9 mouse cellular contexts compared by ENCODE assay signal in the genomic region with DNA sequence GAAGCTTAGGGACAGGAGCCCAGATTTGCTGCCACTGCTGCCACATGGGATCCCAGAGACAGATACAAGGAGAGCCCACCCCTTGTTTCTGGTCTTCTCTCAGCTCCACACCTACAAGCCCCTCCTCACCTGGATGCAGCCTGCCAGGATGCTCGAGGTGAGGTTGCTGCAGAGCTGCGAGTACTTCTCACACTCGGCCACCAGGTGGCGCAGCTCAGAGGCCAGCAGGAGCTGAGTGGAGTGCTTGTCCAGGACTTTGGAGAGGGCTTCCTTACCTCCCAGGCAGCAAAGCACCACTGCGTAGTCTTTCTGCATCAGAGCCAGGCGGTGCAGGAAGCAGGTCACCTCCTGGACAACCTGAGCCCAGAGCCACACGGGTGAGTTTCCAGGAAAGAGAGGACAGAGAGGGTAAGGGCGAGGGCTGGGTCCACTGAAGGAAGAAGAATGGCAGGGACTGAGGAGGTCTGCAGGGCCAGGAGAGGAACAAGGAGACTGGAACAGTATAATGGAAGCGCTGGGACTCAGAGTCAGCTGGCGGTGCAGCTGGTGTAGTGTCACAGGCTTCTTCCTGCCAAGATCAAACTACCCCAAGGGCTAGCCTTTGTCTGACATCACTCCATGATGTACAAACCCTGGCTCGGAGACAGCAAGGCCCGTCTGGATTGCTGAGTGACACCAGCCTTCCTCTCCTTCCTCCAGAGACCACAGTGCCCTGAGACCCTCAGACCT. TPM values are rescaled to one million over a fixed set of nuclear protein-coding genes. Genes with fewer than 3 reads are reported as not detected.
DNase-seq lines count a peak whose midpoint lies in the region; ATAC-seq and TF ChIP-seq lines count a peak whose summit lies in the region.
"Had no signal": no experiment of that assay in that cellular context is flagged by ENCODE, and none has a peak within 500 bp of the region (broad histone marks: within the 10 kb centered on the region; RNA-seq: fewer than 3 reads in every experiment).

No protein-coding gene starts in this region.

- DNase-seq in ES-CJ7 (ENCODE audit: low read depth, low spot score), result peak; percentile 85
- DNase-seq in layer of hippocampus, adult 9-11 months, result peak; percentile 52
- peak; percentile 66 for DNase-seq in lung, postnatal 25 days (ENCODE audit: low spot score)
- DNase-seq in right cerebral cortex, adult 2 months (ENCODE audit: low spot score in 2 of 2), result peak; percentile 49 to 50
- DNase-seq in urinary bladder, postnatal 36 days (ENCODE audit: low spot score in 2 of 2), result peak; percentile 46 to 64

- no peak overlapping the region for H3K27ac ChIP-seq in bone marrow macrophage, adult 2 months (ENCODE audit: insufficient read depth, low read depth, low read length)
- H3K27ac ChIP-seq: heart, embryonic 15.5 days had no signal

- H3K4me3 ChIP-seq in bone marrow macrophage, adult 2 months (ENCODE audit: insufficient read depth, low read length), result no peak overlapping the region
- H3K4me3 ChIP-seq: heart, embryonic 15.5 days had no signal

- TF ChIP-seq CTCF in bone marrow macrophage, adult 2 months (IDR thresholded peaks at IDR 0.05; ENCODE audit: low read depth, low read length), result peak; percentile 82

- peaks cover 15% of the 10 kb centered on the region for H3K4me1 ChIP-seq in bone marrow macrophage, adult 2 months (ENCODE audit: control insufficient read depth, insufficient read depth, low read length)

- peak; percentile 78 for ATAC-seq in erythroid progenitor cell, adult 5-6 weeks (replicated peaks; ENCODE audit: low FRiP score, poor library complexity, severe bottlenecking)
- peak; percentile 55 to 58; a peak in 3 of 4 replicates for ATAC-seq in hematopoietic stem cell, adult 5-6 weeks (replicated peaks in 1 of 2; ENCODE audit: insufficient read depth in 1 of 2, low FRiP score in 2 of 2, low TSS enrichment in 1 of 2, low read depth in 1 of 2, poor library complexity in 2 of 2, severe bottlenecking in 2 of 2)

- no peak for TF ChIP-seq POLR2A in bone marrow macrophage, adult 2 months (IDR thresholded peaks at IDR 0.05; ENCODE audit: borderline replicate concordance, low read depth, low read length)

RNA-seq across cellular contexts. Expression of gene Cul9, which starts 20.4 kb away (rescaled TPM):
- 27.7 and 46.3 TPM in 2 replicates for polyA plus RNA-seq in bone marrow macrophage, adult 2 months (2012; ENCODE audit: insufficient read depth, insufficient read length, missing spikeins)
- total RNA-seq in erythroid progenitor cell, adult 5-6 weeks (2015; ENCODE audit: low replicate concordance), result 0.42 and 5.8 TPM in 2 replicates
- 0.26 TPM in 1 of 2 replicates, not detected in the other for total RNA-seq in erythroid progenitor cell, adult 5-6 weeks (2017; ENCODE audit: low replicate concordance)
- 32.9 and 33.6 TPM in 2 replicates for total RNA-seq in hematopoietic stem cell, adult 5-6 weeks (2017)

RNA-seq across cellular contexts. Expression of gene Dnph1, which starts 29.2 kb away (rescaled TPM):
- 5.7 and 9.0 TPM in 2 replicates for polyA plus RNA-seq in bone marrow macrophage, adult 2 months (2012; ENCODE audit: insufficient read depth, insufficient read length, missing spikeins)
- 3.8 and 5.0 TPM in 2 replicates for total RNA-seq in erythroid progenitor cell, adult 5-6 weeks (2015; ENCODE audit: low replicate concordance)
- 0.64 and 1.9 TPM in 2 replicates for total RNA-seq in erythroid progenitor cell, adult 5-6 weeks (2017; ENCODE audit: low replicate concordance)
- total RNA-seq in hematopoietic stem cell, adult 5-6 weeks (2017), result 11.1 and 21.0 TPM in 2 replicates

RNA-seq across cellular contexts. Expression of gene Srf, which starts 30.2 kb away (rescaled TPM):
- 28.9 and 44.2 TPM in 2 replicates for polyA plus RNA-seq in bone marrow macrophage, adult 2 months (2012; ENCODE audit: insufficient read depth, insufficient read length, missing spikeins)
- total RNA-seq in erythroid progenitor cell, adult 5-6 weeks (2015; ENCODE audit: low replicate concordance), result 12.2 and 23.8 TPM in 2 replicates
- 7.2 and 9.9 TPM in 2 replicates for total RNA-seq in erythroid progenitor cell, adult 5-6 weeks (2017; ENCODE audit: low replicate concordance)
- total RNA-seq in hematopoietic stem cell, adult 5-6 weeks (2017), result 28.3 and 30.8 TPM in 2 replicates

RNA-seq across cellular contexts. Expression of gene Ttbk1, which starts 38.3 kb away (rescaled TPM):
- polyA plus RNA-seq in bone marrow macrophage, adult 2 months (2012; ENCODE audit: insufficient read depth, insufficient read length, missing spikeins), result not detected in 2 replicates
- total RNA-seq in erythroid progenitor cell, adult 5-6 weeks (2015; ENCODE audit: low replicate concordance), result not detected in 2 replicates
- total RNA-seq in erythroid progenitor cell, adult 5-6 weeks (2017; ENCODE audit: low replicate concordance), result not detected in 2 replicates
- total RNA-seq in hematopoietic stem cell, adult 5-6 weeks (2017), result 0.05 and 0.69 TPM in 2 replicates
